Mouse (Mus musculus) stomach, postnatal 0 days (tissue): ENCODE measurements around the gene B3gat3. TPM values are rescaled to one million over a fixed set of nuclear protein-coding genes. Genes with fewer than 3 reads are reported as not detected.

Experiments used
- ATAC-seq: fragments of 200-750 bp; cut with Nextera tagmentation; 2 replicates; pipeline ENCODE4 v1.8.0; 2017; ENCODE audit not compliant: low FRiP score, low TSS enrichment
- DNase-seq: peaks from one replicate; pipeline ENCODE4 v3.0.0-alpha.2; 2016; ENCODE audit warnings: low spot score
- H3K27ac ChIP-seq: fragments of 300-500 bp; sonication (generic); replicated peaks from 2 replicates; pipeline ENCODE4 v1.5.1; 2014; ENCODE audit warnings: mild to moderate bottlenecking, control low read depth
- H3K27me3 ChIP-seq: fragments of 300-500 bp; sonication (generic); 2 replicates; pipeline ENCODE4 v1.6.1; 2014; ENCODE audit warnings: low read length; ENCODE audit not compliant: control insufficient read depth, insufficient read depth
- H3K36me3 ChIP-seq: fragments of 300-500 bp; sonication (generic); 2 replicates; pipeline ENCODE4 v1.6.1; 2014; ENCODE audit warnings: low read length, mixed read lengths; ENCODE audit not compliant: control insufficient read depth, insufficient read depth
- H3K4me1 ChIP-seq: fragments of 300-500 bp; sonication (generic); replicated peaks from 2 replicates; pipeline ENCODE4 v1.6.1; 2014; ENCODE audit warnings: antibody characterized with exemption; ENCODE audit not compliant: control insufficient read depth, insufficient read depth
- H3K4me2 ChIP-seq: fragments of 300-500 bp; sonication (generic); replicated peaks from 2 replicates; pipeline ENCODE4 v1.6.1; 2014; ENCODE audit warnings: low read depth, mild to moderate bottlenecking, control low read depth, moderate library complexity
- H3K4me3 ChIP-seq: fragments of 300-500 bp; sonication (generic); 2 replicates; pipeline ENCODE4 v1.5.1; 2014; ENCODE audit warnings: low read depth, low read length, control low read depth
- H3K9ac ChIP-seq: fragments of 300-500 bp; sonication (generic); 2 replicates; pipeline ENCODE4 v1.6.1; 2014; ENCODE audit warnings: mild to moderate bottlenecking, low read length, control low read depth, mixed read lengths
- H3K9me3 ChIP-seq: fragments of 300-500 bp; sonication (generic); 2 replicates; pipeline ENCODE4 v1.6.1; 2016; ENCODE audit warnings: low read length; ENCODE audit not compliant: control insufficient read depth
- CTCF ChIP-seq: IDR thresholded peaks from 2 replicates; pipeline ENCODE4 v1.5.1; 2016; ENCODE audit warnings: antibody characterized with exemption, low read depth, mild to moderate bottlenecking, moderate library complexity
- EP300 ChIP-seq: optimal IDR thresholded peaks from 2 replicates; pipeline ENCODE3; 2016; ENCODE audit warnings: antibody characterized with exemption
- WGBS: fragments of 180-500 bp; shearing (Covaris S2); extraction: QIAGEN DNeasy Blood & Tissue Kit; methylation state at CpG from one replicate; pipeline ENCODE4 v1.1.7; 2014; 5-methylcytosine and 5-hydroxymethylcytosine counted together
- polyA plus RNA-seq: library from polyadenylated mRNA; unstranded; fragments of >200 nt; fragmentation: Nextera tagmentation; extraction: Ambion mirVana; gene quantifications from 2 replicates; pipeline ENCODE4 v1.2.1, GENCODE M21; 2015

B3gat3 gene
- polyA plus RNA-seq, 1 experiment from 2014 or later = 24.7 TPM

DNA sequence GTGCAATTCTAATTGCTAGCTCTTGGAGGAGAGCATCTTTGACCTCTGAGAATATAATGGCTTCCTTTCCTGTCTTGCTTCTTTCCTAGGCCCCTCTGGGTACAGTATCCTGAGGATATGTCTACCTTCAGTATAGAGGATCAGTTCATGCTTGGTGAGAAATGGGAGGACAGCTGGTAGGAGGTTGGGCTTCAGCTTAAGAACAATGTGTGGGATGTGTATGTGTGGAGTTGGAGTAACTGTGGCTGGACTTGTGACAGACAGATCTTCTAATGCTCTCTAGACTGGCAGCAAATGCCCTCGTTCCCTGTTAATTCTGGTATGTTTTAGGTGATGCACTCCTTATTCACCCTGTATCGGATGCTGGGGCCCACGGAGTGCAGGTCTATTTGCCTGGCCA is 6.0 kb upstream of the B3gat3 start:
- Histone ChIP-seq H3K27me3 (no peaks in the 10 kb centered on the region), H3K27ac (no peak overlapping the region), H3K4me2 (no peak overlapping the region), H3K36me3 (peaks cover 57% of the 10 kb centered on the region), H3K4me3 (no peak overlapping the region), H3K9ac (no peak overlapping the region), H3K9me3 (no peaks in the 10 kb centered on the region), H3K4me1 (no peaks in the 10 kb centered on the region)
- ATAC-seq (no peak), DNase-seq (no peak)
- no peak for TF ChIP-seq EP300
- TF ChIP-seq CTCF = no peak
- WGBS = 98% methylated on average over 3 of the region's 3 CpGs

DNA sequence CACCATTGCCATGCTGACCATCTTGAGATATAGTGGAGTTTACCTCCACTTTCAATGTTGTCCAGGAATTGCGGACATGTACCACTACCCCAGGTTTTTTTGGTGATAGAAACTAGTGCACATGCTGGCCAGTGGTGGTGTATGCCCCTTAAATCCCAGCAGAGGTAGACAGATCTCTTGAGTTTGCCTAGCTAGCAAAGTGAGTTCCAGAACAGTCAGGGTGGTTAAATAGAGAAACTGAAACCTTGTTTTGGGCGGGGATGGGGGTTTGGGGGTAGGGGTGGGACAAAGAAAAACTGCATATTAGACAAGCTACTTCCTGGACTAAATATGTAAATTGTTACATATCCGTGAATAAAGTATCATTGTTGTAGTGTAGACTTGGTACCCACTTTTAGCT is 1.2 kb upstream of the B3gat3 start:
- no peak for ATAC-seq
- TF ChIP-seq CTCF (no peak), EP300 (no peak)
- Histone ChIP-seq H3K27ac (no peak overlapping the region), H3K36me3 (peaks cover 21% of the 10 kb centered on the region), H3K9ac (no peak overlapping the region), H3K4me3 (no peak overlapping the region), H3K27me3 (no peaks in the 10 kb centered on the region), H3K4me1 (no peaks in the 10 kb centered on the region; the same call in 1 of the 2 replicates), H3K4me2 (no peak overlapping the region), H3K9me3 (no peaks in the 10 kb centered on the region)
- no peak for DNase-seq
- WGBS = 90% methylated on average over 3 of the region's 3 CpGs

DNA sequence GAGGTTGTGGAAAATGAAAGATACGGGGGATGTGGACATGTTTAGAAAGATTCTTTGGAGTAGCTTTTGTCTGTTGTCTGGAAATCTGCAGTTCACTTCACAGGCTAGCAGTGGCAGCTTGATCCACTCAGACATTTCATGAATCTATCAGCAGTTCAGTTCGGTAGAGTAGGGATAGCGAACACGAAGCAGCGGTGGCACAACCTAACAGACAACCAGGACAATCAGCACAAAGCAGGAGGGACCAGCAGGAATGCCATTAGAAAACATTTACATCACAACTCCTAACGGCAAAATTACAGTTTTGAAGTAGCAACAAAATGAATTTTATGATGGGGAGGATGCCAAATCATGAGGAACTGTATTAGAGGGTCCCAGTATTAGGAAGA is 496 bp upstream of the B3gat3 start:
- Histone ChIP-seq H3K9me3 (no peaks in the 10 kb centered on the region), H3K27ac (peak overlapping the region; percentile 96), H3K4me1 (no peaks in the 10 kb centered on the region; the same call in 1 of the 2 replicates), H3K36me3 (peaks cover 14% of the 10 kb centered on the region), H3K4me2 (peak overlapping the region; percentile 62), H3K4me3 (peak overlapping the region; percentile 81), H3K9ac (peak overlapping the region; percentile 79; the same call in 1 of the 2 replicates), H3K27me3 (no peaks in the 10 kb centered on the region)
- ATAC-seq = no peak
- no peak for DNase-seq
- TF ChIP-seq EP300 (no peak), CTCF (no peak)
- WGBS = 62% methylated on average over 6 of the region's 6 CpGs

DNA sequence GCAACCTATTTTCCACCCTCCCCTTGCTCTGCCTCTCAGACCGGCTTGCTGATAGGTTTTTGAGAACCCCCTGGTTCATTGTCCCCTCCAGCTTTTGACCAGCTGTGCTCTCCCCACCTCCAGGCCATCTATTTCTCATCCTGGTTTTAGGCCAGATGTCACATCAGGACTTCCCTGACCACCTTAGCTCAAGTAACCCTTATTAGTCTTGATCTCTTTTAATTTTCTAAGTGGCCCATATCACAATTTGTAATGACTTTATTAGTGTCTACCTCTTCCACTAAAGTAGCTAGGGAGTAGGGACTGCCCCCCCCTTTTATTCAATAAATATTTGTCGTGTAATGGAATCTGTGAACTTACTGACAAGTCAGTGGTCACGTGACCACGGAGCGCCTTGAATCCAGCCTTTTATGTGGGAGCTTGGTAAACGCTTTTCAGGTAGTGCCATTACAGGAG is 690 bp downstream of the B3gat3 start:
- peak; percentile 65 for DNase-seq
- H3K27me3 ChIP-seq = no peaks in the 10 kb centered on the region
- peak overlapping the region; percentile 81 for H3K4me3 ChIP-seq
- TF ChIP-seq CTCF = no peak
- TF ChIP-seq EP300 = no peak
- WGBS = 0% methylated on average over 6 of the region's 6 CpGs
- peak overlapping the region; percentile 96 for H3K27ac ChIP-seq
- H3K4me1 ChIP-seq = no peaks in the 10 kb centered on the region; the same call in 1 of the 2 replicates
- no peaks in the 10 kb centered on the region for H3K9me3 ChIP-seq
- H3K9ac ChIP-seq = peak overlapping the region; percentile 79
- peaks cover 7% of the 10 kb centered on the region for H3K36me3 ChIP-seq
- H3K4me2 ChIP-seq = peak overlapping the region; percentile 62
- peak; percentile 22; the same call in 1 of the 2 replicates for ATAC-seq

DNA sequence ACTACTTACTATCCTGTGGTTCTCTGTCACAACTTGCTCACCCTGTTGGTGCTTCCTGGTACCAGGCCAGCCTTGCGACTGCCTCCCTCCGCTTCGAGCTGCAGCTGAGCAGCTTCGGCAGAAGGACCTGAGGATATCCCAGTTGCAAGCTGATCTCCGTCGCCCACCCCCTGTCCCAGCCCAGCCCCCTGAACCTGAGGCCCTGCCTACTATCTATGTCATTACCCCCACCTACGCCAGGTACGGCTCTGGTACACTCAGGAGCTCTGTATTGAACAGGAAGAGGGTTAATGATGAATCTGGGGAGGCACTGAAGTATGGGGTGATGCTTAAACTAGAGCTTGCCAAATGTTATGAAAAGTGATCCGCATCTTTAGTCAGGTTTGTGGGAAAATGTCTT is 1.6 kb downstream of the B3gat3 start:
- Histone ChIP-seq H3K4me3 (peak overlapping the region; percentile 81; the same call in 1 of the 2 replicates), H3K4me1 (no peaks in the 10 kb centered on the region; the same call in 1 of the 2 replicates), H3K9ac (no peak overlapping the region), H3K27ac (peak overlapping the region; percentile 40; the same call in 1 of the 2 replicates), H3K4me2 (peak overlapping the region; percentile 62; the same call in 1 of the 2 replicates), H3K27me3 (no peaks in the 10 kb centered on the region), H3K9me3 (no peaks in the 10 kb centered on the region), H3K36me3 (peaks cover 6% of the 10 kb centered on the region; the same call in 1 of the 2 replicates)
- no peak for DNase-seq
- WGBS = 57% methylated on average over 9 of the region's 9 CpGs
- TF ChIP-seq EP300 (no peak), CTCF (no peak)
- no peak for ATAC-seq

DNA sequence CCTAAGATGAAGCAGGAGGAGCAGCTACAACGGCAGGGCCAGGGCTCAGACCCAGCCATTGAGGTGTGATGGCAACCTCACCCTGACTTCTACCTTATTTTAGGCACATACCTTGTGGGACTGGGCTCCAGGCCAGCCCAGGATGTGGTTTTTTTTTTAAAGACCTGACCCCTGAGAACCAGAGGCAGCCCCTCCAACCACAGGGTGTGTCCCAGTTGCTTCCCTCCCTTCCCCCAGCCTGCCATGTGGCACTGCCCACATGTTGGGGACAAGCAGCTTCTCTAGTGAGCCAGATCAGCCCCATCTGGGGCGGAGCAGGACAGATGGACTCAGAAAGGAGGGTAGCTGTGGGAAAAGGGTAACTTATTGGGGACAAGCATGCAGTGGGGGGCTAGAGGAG is 6.6 kb downstream of the B3gat3 start:
- H3K4me1 ChIP-seq = peaks cover 6% of the 10 kb centered on the region; the same call in 1 of the 2 replicates
- no peaks in the 10 kb centered on the region for H3K27me3 ChIP-seq
- H3K4me2 ChIP-seq = no peak overlapping the region
- no peaks in the 10 kb centered on the region for H3K9me3 ChIP-seq
- no peak overlapping the region for H3K4me3 ChIP-seq
- H3K27ac ChIP-seq = no peak overlapping the region
- peaks cover 11% of the 10 kb centered on the region; the same call in 1 of the 2 replicates for H3K36me3 ChIP-seq
- DNase-seq (no peak), ATAC-seq (no peak)
- TF ChIP-seq CTCF = no peak
- no peak for TF ChIP-seq EP300
- WGBS = 79% methylated on average over 2 of the region's 2 CpGs
- H3K9ac ChIP-seq = no peak overlapping the region
